Mouse (Mus musculus) liver, embryonic 14.5 days (tissue): ENCODE measurements around the gene Aph1a.

Experiments used
- CTCF ChIP-seq: IDR thresholded peaks from 2 replicates; pipeline ENCODE4 v1.5.1; 2016; ENCODE audit warnings: antibody characterized with exemption, low read depth, control low read depth
- EP300 ChIP-seq: IDR thresholded peaks from 2 replicates; pipeline ENCODE4 v1.6.1; 2016; ENCODE audit warnings: antibody characterized with exemption, low read depth

GRCm38 (mm10) chr3:95932566-95932965 lies 38.8 kb downstream of the Aph1a start:
- TF ChIP-seq CTCF (no peak), EP300 (no peak)
